Mouse (Mus musculus) heart, embryonic 12.5 days (tissue): Measurements from ENCODE around the gene Gm10644. TPM values are rescaled to one million over a fixed set of nuclear protein-coding genes. Genes with fewer than 3 reads are reported as not detected.

ENCODE experiments used
- ATAC-seq: fragments of 200-750 bp; cut with Nextera tagmentation; 2 replicates; pipeline ENCODE4 v1.8.0; 2017; ENCODE audit warnings: moderate TSS enrichment, moderate library complexity; ENCODE audit not compliant: insufficient number of reproducible peaks, low FRiP score
- H3K27ac ChIP-seq: fragments of 300-500 bp; sonication (generic); 2 replicates; pipeline ENCODE4 v1.5.1; 2016; ENCODE audit warnings: mild to moderate bottlenecking, moderate library complexity; ENCODE audit not compliant: poor library complexity, severe bottlenecking
- H3K27me3 ChIP-seq: fragments of 300-500 bp; sonication (generic); replicated peaks from 2 replicates; pipeline ENCODE4 v1.6.1; 2016; ENCODE audit warnings: mild to moderate bottlenecking, moderate library complexity
- H3K36me3 ChIP-seq: fragments of 300-500 bp; sonication (generic); 2 replicates; pipeline ENCODE4 v1.6.1; 2016; ENCODE audit warnings: mild to moderate bottlenecking, moderate library complexity
- H3K4me1 ChIP-seq: fragments of 300-500 bp; sonication (generic); replicated peaks from 2 replicates; pipeline ENCODE4 v1.6.1; 2016; ENCODE audit warnings: mild to moderate bottlenecking
- H3K4me2 ChIP-seq: fragments of 300-500 bp; sonication (generic); 2 replicates; pipeline ENCODE4 v1.6.1; 2016; ENCODE audit warnings: mild to moderate bottlenecking, moderate library complexity
- H3K4me3 ChIP-seq: fragments of 300-500 bp; sonication (generic); 2 replicates; pipeline ENCODE4 v1.5.1; 2016; ENCODE audit warnings: mild to moderate bottlenecking
- H3K9ac ChIP-seq: fragments of 300-500 bp; sonication (generic); 2 replicates; pipeline ENCODE4 v1.6.1; 2016; ENCODE audit warnings: mild to moderate bottlenecking, moderate library complexity
- H3K9me3 ChIP-seq: fragments of 300-500 bp; sonication (generic); replicated peaks from 2 replicates; pipeline ENCODE4 v1.6.1; 2016; ENCODE audit warnings: mild to moderate bottlenecking, moderate library complexity
- WGBS: fragments of 180-500 bp; shearing (Covaris S2); methylation state at CpG from one replicate; pipeline ENCODE4 v1.1.7; 2016; 5-methylcytosine and 5-hydroxymethylcytosine counted together
- polyA plus RNA-seq: library from polyadenylated mRNA; unstranded; fragments of >200 nt; fragmentation: Nextera tagmentation; extraction: Ambion mirVana; gene quantifications from 2 replicates; pipeline ENCODE4 v1.2.1, GENCODE M21; 2016

The Gm10644 gene
- polyA plus RNA-seq, 1 experiment from 2014 or later: 0.34 TPM

DNA sequence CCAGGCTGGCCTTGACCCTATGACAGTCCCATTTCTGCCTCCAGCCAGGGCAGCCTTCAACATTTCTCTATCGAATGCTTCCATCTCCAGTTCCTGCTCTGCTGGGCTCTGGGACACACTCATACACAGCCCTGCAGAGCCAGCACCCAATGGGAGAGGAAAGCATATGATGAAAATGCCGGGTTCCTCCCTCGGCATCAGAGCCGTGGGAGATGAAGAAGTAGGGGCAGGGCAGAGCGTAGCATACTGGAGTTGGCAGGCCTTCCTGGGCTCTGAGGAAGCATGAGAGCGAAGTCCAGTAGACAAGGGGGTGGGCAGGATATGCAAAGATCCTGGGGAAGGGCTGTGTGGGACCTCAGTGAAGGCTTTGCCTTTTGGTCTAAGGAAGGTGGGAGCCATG is 46.4 kb downstream of the Gm10644 start:
- Histone ChIP-seq H3K4me3 (no peak overlapping the region), H3K27ac (no peak overlapping the region), H3K4me1 (peaks cover 93% of the 10 kb centered on the region), H3K9me3 (no peaks in the 10 kb centered on the region), H3K27me3 (no peaks in the 10 kb centered on the region), H3K9ac (no peak overlapping the region), H3K36me3 (no peaks in the 10 kb centered on the region), H3K4me2 (no peak overlapping the region)
- WGBS: 69% methylated on average over 6 of the region's 6 CpGs
- no peak for ATAC-seq

DNA sequence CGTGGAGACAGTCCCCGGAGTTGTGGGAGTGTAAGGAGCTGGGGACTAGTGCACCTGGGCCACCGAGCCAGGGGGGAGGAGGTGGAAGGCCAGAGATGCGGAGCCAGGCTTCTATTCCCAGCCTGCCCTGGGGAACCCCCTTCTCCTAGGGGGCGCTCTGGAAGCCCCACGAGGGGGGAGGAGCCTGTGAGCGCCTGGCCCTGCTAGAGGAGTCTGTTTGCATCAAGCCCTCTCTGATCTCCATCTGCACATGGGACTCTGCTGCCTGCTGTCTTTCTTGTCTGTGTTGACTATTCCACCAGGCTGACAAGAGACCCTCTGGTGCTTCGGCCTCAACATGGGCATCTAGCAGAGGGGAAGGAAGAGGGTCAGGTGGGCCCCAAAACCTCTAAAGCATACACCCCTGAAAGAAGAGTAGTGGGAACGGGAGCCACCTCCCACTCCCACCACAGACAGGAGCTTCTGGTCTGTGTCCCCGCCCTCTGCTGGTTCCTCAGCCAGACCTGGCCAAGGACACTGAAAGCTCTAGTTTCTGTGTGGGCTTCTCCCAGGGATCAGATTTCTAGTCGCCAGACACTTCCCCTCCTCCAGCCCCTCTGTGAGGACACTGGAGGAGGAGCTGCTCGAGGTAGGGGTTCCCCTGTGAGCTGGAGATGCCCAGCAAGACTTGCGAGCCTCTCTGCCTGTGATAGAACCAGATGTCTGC is 51.9 kb downstream of the Gm10644 start:
- 15% methylated on average over 12 of the region's 13 CpGs for WGBS
- Histone ChIP-seq H3K4me1 (peaks cover 69% of the 10 kb centered on the region), H3K9me3 (no peaks in the 10 kb centered on the region), H3K9ac (peak overlapping the region; percentile 8; the same call in 1 of the 2 replicates), H3K27me3 (no peaks in the 10 kb centered on the region), H3K36me3 (no peaks in the 10 kb centered on the region), H3K4me3 (0 out of 2 replicates have a peak overlapping the region, but pooled peaks have one; percentile 5), H3K27ac (0 out of 2 replicates have a peak overlapping the region, but pooled peaks have one; percentile 28), H3K4me2 (peak overlapping the region; percentile 43)
- no peak for ATAC-seq

DNA sequence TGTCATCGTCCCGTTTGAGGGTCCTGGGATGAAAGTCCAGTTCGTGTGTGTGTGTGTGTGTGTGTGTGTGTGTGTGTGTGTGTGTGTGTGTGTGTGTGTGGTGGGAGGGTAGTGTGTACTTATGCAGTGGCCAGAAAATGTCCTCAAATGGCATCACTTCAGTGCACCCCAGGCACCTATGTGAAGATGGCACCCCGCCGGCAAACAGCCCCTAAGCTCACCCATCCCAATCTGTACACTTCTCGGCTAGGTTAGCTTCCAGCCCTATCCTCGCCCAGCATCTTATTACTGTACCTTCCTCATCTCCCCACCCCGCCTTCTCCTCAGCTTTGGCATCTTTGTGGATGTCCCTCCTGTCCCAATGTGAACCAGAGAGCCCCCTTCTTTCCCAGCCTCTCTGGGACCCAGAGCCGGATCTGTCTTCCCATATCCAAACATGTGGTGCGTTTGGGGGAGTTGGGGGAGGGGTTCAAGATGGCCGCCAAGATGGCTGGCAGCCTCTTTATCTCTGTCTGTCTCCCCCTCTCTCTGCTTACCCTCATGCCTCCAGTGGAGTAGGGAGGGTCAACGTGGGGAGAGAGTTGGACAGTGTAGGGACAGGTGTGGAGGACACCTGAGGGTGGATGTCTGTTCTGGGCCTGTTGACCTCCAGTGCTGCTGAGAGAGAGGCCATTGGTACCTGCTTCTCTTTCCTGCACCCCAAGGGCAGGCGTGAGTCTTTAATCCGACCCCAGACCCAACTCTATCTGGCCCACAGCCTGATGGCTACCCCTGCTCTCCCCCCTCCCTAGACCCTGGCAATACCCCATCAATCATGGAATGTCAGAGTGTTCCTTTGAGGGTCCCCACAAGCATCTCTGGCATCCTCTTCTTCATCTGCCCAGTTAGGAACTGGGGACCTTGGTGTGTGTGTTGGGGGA is 53.2 kb downstream of the Gm10644 start:
- Histone ChIP-seq H3K27me3 (peaks cover 3% of the 10 kb centered on the region), H3K9ac (peak overlapping the region; percentile 91), H3K27ac (no peak overlapping the region), H3K36me3 (no peaks in the 10 kb centered on the region), H3K4me3 (peak overlapping the region; percentile 87), H3K4me1 (peaks cover 67% of the 10 kb centered on the region), H3K9me3 (no peaks in the 10 kb centered on the region), H3K4me2 (peak overlapping the region; percentile 99)
- no peak for ATAC-seq
- 14% methylated on average over 14 of the region's 14 CpGs for WGBS

DNA sequence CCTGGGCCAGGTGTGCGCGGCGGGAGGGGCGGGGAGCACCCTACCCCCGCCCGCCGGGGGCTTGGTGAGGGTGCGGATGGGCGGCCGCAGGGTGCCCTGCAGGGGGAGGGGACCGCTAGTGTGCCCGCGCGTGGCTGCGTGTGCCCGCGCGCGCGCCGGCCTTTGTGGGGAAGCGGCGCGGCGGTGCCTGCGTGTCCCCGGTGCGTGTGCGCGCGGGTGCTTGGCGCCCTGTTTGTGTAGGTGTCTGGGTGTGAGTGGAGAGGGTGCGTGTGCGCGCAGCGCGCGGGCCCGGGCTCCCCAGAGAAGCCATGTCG is 54.1 kb downstream of the Gm10644 start:
- Histone ChIP-seq H3K27ac (peak overlapping the region; percentile 95), H3K9ac (peak overlapping the region; percentile 91), H3K36me3 (no peaks in the 10 kb centered on the region), H3K27me3 (peaks cover 11% of the 10 kb centered on the region), H3K4me3 (peak overlapping the region; percentile 87), H3K4me2 (peak overlapping the region; percentile 99), H3K9me3 (no peaks in the 10 kb centered on the region), H3K4me1 (peaks cover 59% of the 10 kb centered on the region)
- WGBS: 0% methylated on average over 36 of the region's 40 CpGs
- ATAC-seq: no peak

DNA sequence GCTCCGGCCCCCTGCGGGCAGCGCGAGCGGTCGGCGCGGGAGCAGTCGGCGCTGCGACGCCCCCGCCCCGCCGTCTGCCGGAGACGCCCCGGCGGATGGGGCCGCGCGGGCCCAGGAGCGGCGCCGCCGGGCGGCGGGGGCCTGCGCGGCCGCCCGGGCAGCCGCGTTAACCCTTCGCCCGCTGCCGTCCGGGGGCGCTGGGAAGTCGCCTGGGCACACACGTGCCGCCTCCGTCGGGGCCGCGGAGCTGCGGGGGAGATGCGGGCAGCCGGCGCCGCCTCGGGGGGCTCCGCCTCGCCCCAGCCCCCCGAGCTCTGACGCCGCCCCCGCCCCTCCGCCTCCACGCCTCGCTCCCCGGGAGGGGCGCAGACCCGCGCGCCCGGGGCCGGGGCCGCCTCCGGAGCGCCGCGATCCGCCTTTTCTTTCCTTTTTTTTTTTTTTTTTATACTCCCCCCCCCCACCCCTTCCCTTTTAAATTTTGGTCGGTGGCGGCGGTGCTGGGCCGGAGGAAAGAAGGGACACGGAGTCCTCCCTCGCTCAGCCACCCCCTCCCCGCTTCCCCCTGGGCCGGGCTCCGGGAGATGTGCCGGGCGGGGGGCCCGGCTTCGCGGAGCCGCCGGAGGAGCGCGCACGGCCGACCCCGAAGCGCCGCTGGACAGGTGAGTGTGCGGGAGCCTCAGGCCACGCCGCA is 54.6 kb downstream of the Gm10644 start:
- Histone ChIP-seq H3K9me3 (no peaks in the 10 kb centered on the region), H3K9ac (peak overlapping the region; percentile 91), H3K27ac (peak overlapping the region; percentile 95), H3K4me2 (peak overlapping the region; percentile 99), H3K27me3 (peaks cover 16% of the 10 kb centered on the region), H3K36me3 (no peaks in the 10 kb centered on the region), H3K4me3 (peak overlapping the region; percentile 87), H3K4me1 (peaks cover 54% of the 10 kb centered on the region)
- WGBS: 5% methylated on average over 69 of the region's 100 CpGs
- peak; percentile 7; the same call in 1 of the 2 replicates for ATAC-seq

DNA sequence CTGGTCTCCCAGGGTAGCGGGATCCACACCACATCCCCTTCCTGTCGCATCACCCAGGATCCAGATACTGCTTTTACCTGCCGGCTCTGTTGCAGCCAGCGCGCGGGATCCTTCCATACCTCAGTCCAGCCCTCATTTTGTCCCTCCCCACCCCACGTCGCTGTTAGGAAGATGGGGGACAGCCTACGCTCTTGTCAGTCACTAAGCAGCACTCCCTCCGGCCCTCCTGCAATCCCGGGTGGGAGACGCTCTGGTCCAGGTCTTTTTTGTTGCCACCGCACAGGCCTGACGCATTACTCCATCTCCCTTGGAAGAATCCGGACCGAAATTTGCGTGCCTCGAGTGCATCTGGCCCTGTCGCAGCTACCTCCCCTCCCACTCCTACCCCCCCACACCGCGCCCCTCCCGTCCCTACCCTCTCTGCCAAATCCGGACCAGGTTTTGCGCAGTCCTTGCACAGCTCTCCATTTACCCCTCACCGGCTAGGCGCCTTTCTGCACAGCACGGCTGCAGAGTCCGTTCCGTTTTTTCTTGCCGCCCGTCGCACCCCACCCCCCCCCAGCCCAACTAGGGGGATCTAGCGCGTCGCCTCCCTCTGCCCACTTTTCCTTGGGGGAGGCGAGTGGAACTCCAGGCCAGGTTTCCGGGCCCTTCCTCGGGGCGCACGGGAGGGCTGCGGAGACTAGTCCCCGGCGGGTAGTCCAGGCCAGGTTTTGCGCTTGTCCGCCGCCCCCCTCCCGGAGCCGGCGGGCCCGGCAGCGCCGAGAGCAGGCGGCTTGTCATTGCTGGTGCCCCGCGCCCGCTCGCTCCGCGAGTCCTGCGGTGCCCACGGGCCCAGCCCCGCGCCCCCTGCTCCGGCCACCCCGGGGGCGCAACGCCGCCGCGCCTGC is 55.4 kb downstream of the Gm10644 start, which contains the start of gene Adgrl1:
TSS of gene Adgrl1 (plus strand) at position 743 of the 890 bp plus-strand sequence.
- peak within 1 kb of the TSS; percentile 91 for H3K9ac ChIP-seq
- peak within 1 kb of the TSS; percentile 99 for H3K4me2 ChIP-seq
- no peaks in the 10 kb centered on the region for H3K9me3 ChIP-seq
- no peaks in the 10 kb centered on the region for H3K36me3 ChIP-seq
- H3K27me3 ChIP-seq: peaks cover 24% of the 10 kb centered on the region
- H3K4me3 ChIP-seq: peak within 1 kb of the TSS; percentile 87
- WGBS: 1% methylated on average over 69 of the region's 70 CpGs
- H3K4me1 ChIP-seq: peaks cover 46% of the 10 kb centered on the region
- peak; percentile 88 for ATAC-seq
- H3K27ac ChIP-seq: peak within 1 kb of the TSS; percentile 95

DNA sequence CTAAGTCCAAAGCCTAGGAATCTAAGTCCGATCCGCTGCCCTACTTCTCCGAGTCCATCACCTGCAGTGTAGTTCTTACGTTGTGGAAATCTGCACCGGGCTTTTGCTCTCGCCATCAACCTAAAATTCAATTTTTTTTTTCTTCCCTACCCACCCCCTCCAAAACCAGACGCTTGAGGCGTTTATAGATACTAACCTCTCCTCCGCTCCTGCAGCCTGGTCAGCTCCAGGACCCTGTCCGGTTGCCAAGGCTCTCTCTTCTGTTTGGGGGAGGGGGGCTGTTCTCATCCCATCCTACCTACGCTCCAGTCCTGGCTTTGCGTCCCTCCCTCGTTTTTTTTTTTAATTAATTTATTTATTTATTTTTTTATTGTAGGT is 56.0 kb downstream of the Gm10644 start:
- Histone ChIP-seq H3K9me3 (no peaks in the 10 kb centered on the region), H3K4me1 (peaks cover 40% of the 10 kb centered on the region), H3K27me3 (peaks cover 30% of the 10 kb centered on the region), H3K36me3 (no peaks in the 10 kb centered on the region), H3K27ac (peak overlapping the region; percentile 95), H3K4me3 (peak overlapping the region; percentile 87), H3K4me2 (peak overlapping the region; percentile 99), H3K9ac (no peak overlapping the region)
- under 1% methylated on average over 13 of the region's 13 CpGs for WGBS
- peak; percentile 27; the same call in 1 of the 2 replicates for ATAC-seq

DNA sequence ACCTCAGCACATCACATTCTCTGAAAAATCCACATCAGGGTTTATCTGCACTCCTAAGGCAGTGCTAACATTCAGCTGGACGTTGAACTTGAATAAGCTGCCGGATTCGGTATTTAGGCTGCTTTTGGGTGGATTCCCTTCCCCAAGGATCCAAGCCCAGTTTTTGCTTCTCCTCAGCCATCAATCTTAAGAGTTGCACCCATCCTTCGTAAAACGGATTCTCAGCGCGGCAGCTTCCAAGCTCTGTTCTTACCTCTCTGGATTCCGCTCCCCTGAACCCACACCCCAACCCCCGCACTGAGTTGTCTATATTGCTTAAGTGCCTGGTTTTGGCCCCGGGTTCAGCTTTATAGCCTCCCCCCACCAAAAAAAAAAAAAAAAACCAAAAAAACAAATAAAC is 56.5 kb downstream of the Gm10644 start:
- H3K4me1 ChIP-seq: peaks cover 35% of the 10 kb centered on the region
- no peak overlapping the region for H3K27ac ChIP-seq
- no peaks in the 10 kb centered on the region for H3K9me3 ChIP-seq
- ATAC-seq: no peak
- H3K36me3 ChIP-seq: no peaks in the 10 kb centered on the region
- 9% methylated on average over 10 of the region's 10 CpGs for WGBS
- H3K4me2 ChIP-seq: peak overlapping the region; percentile 99
- H3K4me3 ChIP-seq: peak overlapping the region; percentile 87
- H3K27me3 ChIP-seq: peaks cover 31% of the 10 kb centered on the region
- H3K9ac ChIP-seq: no peak overlapping the region

DNA sequence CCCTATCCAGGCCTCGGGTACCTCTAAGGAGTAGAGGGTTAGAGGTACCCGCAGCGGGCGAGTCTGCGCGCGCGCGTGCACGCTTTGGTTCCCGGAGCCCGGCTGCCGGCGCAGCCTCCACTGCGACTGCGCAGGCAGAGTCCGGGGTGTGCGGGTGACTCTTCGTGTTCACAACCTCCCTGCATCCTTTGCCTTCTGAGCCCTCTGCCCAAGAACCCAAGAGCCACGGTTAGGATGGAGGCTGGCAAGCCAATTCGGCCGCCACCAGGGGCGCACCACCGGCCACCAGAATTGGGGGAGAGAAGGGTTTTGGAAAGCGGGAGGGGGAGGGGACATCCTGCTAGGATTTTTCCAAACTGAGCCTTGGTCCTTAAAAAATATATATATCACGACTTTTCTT is 57.8 kb downstream of the Gm10644 start:
- 6% methylated on average over 26 of the region's 26 CpGs for WGBS
- no peak overlapping the region for H3K27ac ChIP-seq
- ATAC-seq: no peak
- H3K9me3 ChIP-seq: no peaks in the 10 kb centered on the region
- H3K4me1 ChIP-seq: peaks cover 22% of the 10 kb centered on the region
- peak overlapping the region; percentile 65 for H3K4me2 ChIP-seq
- peaks cover 36% of the 10 kb centered on the region for H3K27me3 ChIP-seq
- no peak overlapping the region for H3K9ac ChIP-seq
- peak overlapping the region; percentile 33 for H3K4me3 ChIP-seq
- H3K36me3 ChIP-seq: no peaks in the 10 kb centered on the region

DNA sequence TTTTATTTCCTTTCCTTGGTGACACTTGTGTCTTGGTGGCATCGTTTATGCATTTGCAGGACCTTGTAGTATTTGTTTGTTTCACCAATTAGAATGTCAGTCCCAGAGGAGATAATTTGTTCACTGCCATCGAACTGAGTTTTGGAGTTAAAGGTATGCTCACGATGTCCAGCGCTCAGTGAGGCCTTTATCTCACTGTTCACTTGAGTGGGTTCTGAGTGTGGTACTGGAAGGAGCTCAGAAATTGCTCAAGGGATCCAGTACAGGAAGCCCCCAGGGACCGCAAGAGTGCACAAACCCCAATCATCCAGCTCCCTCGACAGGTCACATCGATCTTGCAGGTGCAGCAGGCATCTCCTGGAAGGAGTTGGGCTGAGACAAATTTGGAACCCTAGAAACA is 58.5 kb downstream of the Gm10644 start:
- Histone ChIP-seq H3K4me2 (no peak overlapping the region), H3K4me3 (no peak overlapping the region), H3K27ac (no peak overlapping the region), H3K9ac (no peak overlapping the region), H3K27me3 (peaks cover 36% of the 10 kb centered on the region), H3K36me3 (no peaks in the 10 kb centered on the region), H3K4me1 (peaks cover 15% of the 10 kb centered on the region), H3K9me3 (no peaks in the 10 kb centered on the region)
- 76% methylated on average over 7 of the region's 7 CpGs for whole genome bisulfite sequencing
- no peak for ATAC-seq
